Mouse (Mus musculus): ENCODE measurements at regions not wholly inside any gene's neighbourhood (a gene's known extent, or its start where the extent isn't known, plus 50 kb on each side); places are given as distances from the start of the nearest gene placed in this dataset.

DNA sequence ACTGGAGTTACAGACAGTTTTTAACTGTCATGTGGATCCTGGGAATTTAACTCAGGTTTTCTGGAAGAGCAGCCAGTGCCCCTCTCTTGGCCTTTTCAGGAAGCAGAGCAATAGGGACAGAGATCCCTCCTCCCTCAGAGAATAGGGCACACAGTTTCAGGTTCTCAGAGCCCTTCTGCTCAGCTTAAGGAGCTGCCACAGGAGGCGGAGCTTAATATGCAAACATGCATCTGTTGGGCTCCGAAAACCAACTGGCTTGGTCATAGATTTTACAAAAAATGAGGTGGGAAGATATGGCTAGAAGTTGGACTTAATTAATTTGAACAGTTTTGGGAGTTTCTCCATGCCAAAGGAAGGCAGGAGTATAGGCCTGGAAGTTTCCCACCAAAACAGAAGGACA lies 61.9 kb upstream of the Znrf2 start:
- no peak for DNase-seq (ENCODE audit: low spot score)

DNA sequence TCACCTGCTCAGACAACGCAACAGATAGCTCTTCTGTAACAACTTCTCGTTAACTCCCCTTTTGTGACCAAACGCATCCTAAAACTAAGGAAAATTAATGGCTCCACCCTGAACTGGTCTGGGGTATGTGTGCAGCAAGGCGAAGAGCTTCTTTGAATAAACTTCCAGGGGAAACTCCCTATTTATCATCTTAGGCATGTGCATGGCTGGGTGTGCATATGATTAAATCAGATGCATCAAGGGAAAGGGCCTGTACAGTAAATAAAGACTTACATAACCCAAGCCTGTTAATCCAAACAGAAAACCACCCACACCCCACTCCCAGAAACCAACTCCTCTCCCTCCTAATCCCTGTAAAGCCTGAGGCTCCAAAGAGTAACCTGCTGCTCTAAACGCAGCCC lies 59.2 kb upstream of the Znrf2 start:
- no peak for DNase-seq (ENCODE audit: low spot score)

GRCm38 (mm10) chr6:54758112-54758511 lies 58.6 kb upstream of the Znrf2 start:
- DNase-seq (ENCODE audit: low spot score): no peak

- no peak for DNase-seq (ENCODE audit: low spot score)
Observed at GRCm38 (mm10) chr6:54759263-54759662, 57.5 kb upstream of the Znrf2 start.

GRCm38 (mm10) chr6:54759942-54760498 lies 56.7 kb upstream of the Znrf2 start:
- DNase-seq (ENCODE audit: low spot score): peak; percentile 81

DNA sequence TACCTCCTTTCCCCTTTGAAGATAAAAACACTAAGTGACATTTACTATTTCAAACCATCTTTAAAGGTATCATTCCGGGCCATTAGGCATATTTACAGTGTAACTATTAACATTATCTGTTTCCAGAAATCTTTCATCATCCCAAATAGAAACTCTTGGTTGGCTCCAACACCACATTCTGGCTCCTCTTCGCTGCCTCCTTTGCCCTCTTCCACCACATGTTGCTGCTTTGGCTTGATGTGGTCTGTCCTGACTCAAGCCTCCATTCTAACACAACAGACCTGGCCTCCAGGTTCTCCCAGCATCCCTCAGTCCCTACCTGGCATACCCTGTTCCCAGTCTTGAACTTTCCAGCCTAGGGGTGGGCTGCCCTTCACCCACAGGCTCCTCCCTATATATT lies 56.2 kb upstream of the Znrf2 start:
- DNase-seq (ENCODE audit: low spot score): no peak

DNA sequence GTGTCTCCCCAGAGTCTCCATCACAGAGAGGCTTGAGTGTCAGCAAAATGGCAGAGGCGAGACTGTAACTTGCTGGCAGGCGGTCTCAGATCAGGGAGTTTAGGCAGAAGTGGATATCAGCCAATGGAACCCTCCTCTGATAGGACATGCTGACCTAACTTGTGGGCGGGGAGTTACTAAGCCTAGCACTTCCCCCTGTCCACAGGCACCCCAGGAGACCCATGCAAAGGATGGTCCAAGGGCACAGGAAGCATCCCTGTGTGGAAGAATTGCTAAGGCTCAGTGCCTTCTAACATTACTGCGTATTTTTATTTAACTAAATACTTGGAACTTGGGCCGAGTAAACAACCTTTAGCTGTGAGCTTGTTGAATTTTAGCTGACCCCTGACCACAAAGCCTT lies 54.7 kb upstream of the Znrf2 start:
- no peak for DNase-seq (ENCODE audit: low spot score)

DNA sequence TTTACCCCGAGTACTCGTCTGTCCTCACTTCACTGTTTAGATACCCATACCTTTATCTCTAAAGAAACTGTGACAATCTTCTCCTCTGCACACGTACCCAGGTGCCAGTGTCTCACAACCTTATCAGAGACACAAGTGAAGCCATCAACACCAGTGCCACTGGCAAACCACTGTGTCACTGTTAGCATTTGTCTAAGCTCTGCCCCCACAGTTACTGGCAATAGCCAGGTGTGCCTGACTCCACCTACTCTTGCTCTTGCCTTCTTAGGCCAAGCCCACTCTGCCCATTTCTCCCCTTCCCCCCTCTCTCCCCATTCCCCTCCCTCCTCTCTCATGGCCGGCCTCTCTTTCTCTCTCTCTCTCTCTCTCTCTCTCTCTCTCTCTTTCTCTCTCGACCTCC lies 54.2 kb upstream of the Znrf2 start:
- peak; percentile 70 for DNase-seq (ENCODE audit: low spot score)

GRCm38 (mm10) chr6:54763669-54764068 lies 53.0 kb upstream of the Znrf2 start:
- peak; percentile 38 for DNase-seq (ENCODE audit: low spot score)

DNA sequence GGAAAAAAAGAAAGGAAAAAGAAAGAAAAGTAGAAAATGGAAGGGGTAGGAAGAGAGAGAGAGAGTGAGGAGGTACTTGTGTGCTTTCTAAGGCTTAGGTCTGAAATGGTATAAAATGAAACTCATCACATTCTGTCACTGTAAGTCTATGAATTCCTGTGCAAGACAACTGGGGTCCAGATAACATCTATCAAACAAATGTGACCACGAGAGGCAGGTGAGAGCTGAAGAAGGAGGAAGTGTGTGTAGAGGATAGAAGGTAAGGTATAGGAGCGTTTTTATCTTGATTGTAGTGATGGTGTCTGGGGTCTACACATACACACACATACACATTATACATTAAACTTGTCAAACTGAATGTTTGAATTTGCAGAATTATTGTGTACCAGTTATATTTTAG lies 51.0 kb upstream of the Znrf2 start:
- DNase-seq (ENCODE audit: low spot score): no peak

GRCm38 (mm10) chr6:54766485-54767112 lies 50.1 kb upstream of the Znrf2 start:
- no peak for DNase-seq (ENCODE audit: low spot score)
